Mouse (Mus musculus): Measurements from ENCODE around the gene Slc35f6. TPM values are rescaled to one million over a fixed set of nuclear protein-coding genes. Genes with fewer than 3 reads are reported as not detected.

Gene Slc35f6
- polyA plus RNA-seq, 1 experiment from 2014 or later = 33.0 TPM

GRCm38 (mm10) chr5:30624311-30624710 lies 23.4 kb upstream of the Slc35f6 start:
- Histone ChIP-seq H3K4me3 (ENCODE audit: low read depth, low read length) (no peak overlapping the region), H3K9me3 (replicated peaks; ENCODE audit: control insufficient read depth, low read length, poor library complexity, severe bottlenecking) (no peaks in the 10 kb centered on the region), H3K4me2 (ENCODE audit: low read length) (no peak overlapping the region), H3K4me1 (ENCODE audit: control insufficient read depth, insufficient read depth, low read length) (peaks cover 11% of the 10 kb centered on the region), H3K9ac (ENCODE audit: low read depth, low read length) (no peak overlapping the region), H3K36me3 (ENCODE audit: control insufficient read depth, insufficient read depth, low read length) (no peaks in the 10 kb centered on the region), H3K27ac (ENCODE audit: low read length) (no peak overlapping the region), H3K27me3 (ENCODE audit: control insufficient read depth, insufficient read depth, low read depth, low read length) (peaks cover 18% of the 10 kb centered on the region)
- 44% methylated on average over 1 of the region's 1 CpGs for WGBS
- no peak for ATAC-seq

GRCm38 (mm10) chr5:30624908-30625307 lies 22.8 kb upstream of the Slc35f6 start:
- Histone ChIP-seq H3K4me2 (ENCODE audit: low read length) (no peak overlapping the region), H3K36me3 (ENCODE audit: control insufficient read depth, insufficient read depth, low read length) (no peaks in the 10 kb centered on the region), H3K4me3 (ENCODE audit: low read depth, low read length) (no peak overlapping the region), H3K9me3 (replicated peaks; ENCODE audit: control insufficient read depth, low read length, poor library complexity, severe bottlenecking) (no peaks in the 10 kb centered on the region), H3K27me3 (ENCODE audit: control insufficient read depth, insufficient read depth, low read depth, low read length) (peaks cover 18% of the 10 kb centered on the region), H3K4me1 (ENCODE audit: control insufficient read depth, insufficient read depth, low read length) (peaks cover 11% of the 10 kb centered on the region), H3K27ac (ENCODE audit: low read length) (no peak overlapping the region), H3K9ac (ENCODE audit: low read depth, low read length) (no peak overlapping the region)
- WGBS = 71% methylated on average over 4 of the region's 4 CpGs
- no peak for ATAC-seq

- Histone ChIP-seq H3K9me3 (replicated peaks; ENCODE audit: control insufficient read depth, low read length, poor library complexity, severe bottlenecking) (no peaks in the 10 kb centered on the region), H3K4me1 (ENCODE audit: control insufficient read depth, insufficient read depth, low read length) (peaks cover 11% of the 10 kb centered on the region), H3K36me3 (ENCODE audit: control insufficient read depth, insufficient read depth, low read length) (no peaks in the 10 kb centered on the region), H3K9ac (ENCODE audit: low read depth, low read length) (no peak overlapping the region), H3K27me3 (ENCODE audit: control insufficient read depth, insufficient read depth, low read depth, low read length) (peaks cover 18% of the 10 kb centered on the region), H3K4me3 (ENCODE audit: low read depth, low read length) (no peak overlapping the region), H3K27ac (ENCODE audit: low read length) (no peak overlapping the region), H3K4me2 (ENCODE audit: low read length) (no peak overlapping the region)
- ATAC-seq = no peak
- 69% methylated on average over 3 of the region's 3 CpGs for WGBS
Observed at GRCm38 (mm10) chr5:30625379-30625778, 22.4 kb upstream of the Slc35f6 start.

- Histone ChIP-seq H3K4me2 (ENCODE audit: low read length) (no peak overlapping the region), H3K4me1 (ENCODE audit: control insufficient read depth, insufficient read depth, low read length) (peaks cover 11% of the 10 kb centered on the region), H3K9ac (ENCODE audit: low read depth, low read length) (no peak overlapping the region), H3K27me3 (ENCODE audit: control insufficient read depth, insufficient read depth, low read depth, low read length) (peaks cover 11% of the 10 kb centered on the region), H3K4me3 (ENCODE audit: low read depth, low read length) (no peak overlapping the region), H3K36me3 (ENCODE audit: control insufficient read depth, insufficient read depth, low read length) (no peaks in the 10 kb centered on the region), H3K9me3 (replicated peaks; ENCODE audit: control insufficient read depth, low read length, poor library complexity, severe bottlenecking) (no peaks in the 10 kb centered on the region), H3K27ac (ENCODE audit: low read length) (no peak overlapping the region)
- WGBS = 79% methylated on average over 8 of the region's 8 CpGs
- ATAC-seq = no peak
Observed at GRCm38 (mm10) chr5:30626331-30627105, 21.2 kb upstream of the Slc35f6 start.

GRCm38 (mm10) chr5:30628511-30628910 lies 19.2 kb upstream of the Slc35f6 start:
- no peak overlapping the region for H3K4me3 ChIP-seq (ENCODE audit: low read depth, low read length)
- ATAC-seq = no peak
- H3K9ac ChIP-seq (ENCODE audit: low read depth, low read length) = no peak overlapping the region
- H3K36me3 ChIP-seq (ENCODE audit: control insufficient read depth, insufficient read depth, low read length) = no peaks in the 10 kb centered on the region
- H3K4me1 ChIP-seq (ENCODE audit: control insufficient read depth, insufficient read depth, low read length) = no peaks in the 10 kb centered on the region
- no peaks in the 10 kb centered on the region for H3K9me3 ChIP-seq (replicated peaks; ENCODE audit: control insufficient read depth, low read length, poor library complexity, severe bottlenecking)
- no peak overlapping the region for H3K27ac ChIP-seq (ENCODE audit: low read length)
- 82% methylated on average over 3 of the region's 3 CpGs for WGBS
- no peak overlapping the region for H3K4me2 ChIP-seq (ENCODE audit: low read length)
- no peaks in the 10 kb centered on the region for H3K27me3 ChIP-seq (ENCODE audit: control insufficient read depth, insufficient read depth, low read depth, low read length)

- Histone ChIP-seq H3K4me3 (ENCODE audit: low read depth, low read length) (no peak overlapping the region), H3K27me3 (ENCODE audit: control insufficient read depth, insufficient read depth, low read depth, low read length) (no peaks in the 10 kb centered on the region), H3K4me2 (ENCODE audit: low read length) (no peak overlapping the region), H3K9me3 (replicated peaks; ENCODE audit: control insufficient read depth, low read length, poor library complexity, severe bottlenecking) (no peaks in the 10 kb centered on the region), H3K27ac (ENCODE audit: low read length) (no peak overlapping the region), H3K36me3 (ENCODE audit: control insufficient read depth, insufficient read depth, low read length) (no peaks in the 10 kb centered on the region), H3K4me1 (ENCODE audit: control insufficient read depth, insufficient read depth, low read length) (no peaks in the 10 kb centered on the region), H3K9ac (ENCODE audit: low read depth, low read length) (no peak overlapping the region)
- ATAC-seq = no peak
- WGBS = 78% methylated on average over 6 of the region's 6 CpGs
Observed at GRCm38 (mm10) chr5:30630401-30630800, 17.3 kb upstream of the Slc35f6 start.

GRCm38 (mm10) chr5:30632134-30632533 lies 15.6 kb upstream of the Slc35f6 start:
- ATAC-seq = no peak
- Histone ChIP-seq H3K4me2 (ENCODE audit: low read length) (no peak overlapping the region), H3K36me3 (ENCODE audit: control insufficient read depth, insufficient read depth, low read length) (no peaks in the 10 kb centered on the region), H3K9me3 (replicated peaks; ENCODE audit: control insufficient read depth, low read length, poor library complexity, severe bottlenecking) (no peaks in the 10 kb centered on the region), H3K27me3 (ENCODE audit: control insufficient read depth, insufficient read depth, low read depth, low read length) (no peaks in the 10 kb centered on the region), H3K9ac (ENCODE audit: low read depth, low read length) (no peak overlapping the region), H3K4me1 (ENCODE audit: control insufficient read depth, insufficient read depth, low read length) (no peaks in the 10 kb centered on the region), H3K27ac (ENCODE audit: low read length) (no peak overlapping the region), H3K4me3 (ENCODE audit: low read depth, low read length) (no peak overlapping the region)
- 65% methylated on average over 1 of the region's 1 CpGs for WGBS

GRCm38 (mm10) chr5:30636994-30637393 lies 10.7 kb upstream of the Slc35f6 start:
- 66% methylated on average over 7 of the region's 7 CpGs for WGBS
- H3K9ac ChIP-seq (ENCODE audit: low read depth, low read length) = no peak overlapping the region
- no peaks in the 10 kb centered on the region for H3K27me3 ChIP-seq (ENCODE audit: control insufficient read depth, insufficient read depth, low read depth, low read length)

GRCm38 (mm10) chr5:30638041-30638440 lies 9.7 kb upstream of the Slc35f6 start:
- Histone ChIP-seq H3K36me3 (ENCODE audit: control insufficient read depth, insufficient read depth, low read length) (no peaks in the 10 kb centered on the region), H3K27ac (ENCODE audit: low read length) (no peak overlapping the region), H3K4me3 (ENCODE audit: low read depth, low read length) (no peak overlapping the region), H3K9ac (ENCODE audit: low read depth, low read length) (no peak overlapping the region), H3K4me1 (ENCODE audit: control insufficient read depth, insufficient read depth, low read length) (no peaks in the 10 kb centered on the region), H3K4me2 (ENCODE audit: low read length) (no peak overlapping the region), H3K27me3 (ENCODE audit: control insufficient read depth, insufficient read depth, low read depth, low read length) (no peaks in the 10 kb centered on the region), H3K9me3 (replicated peaks; ENCODE audit: control insufficient read depth, low read length, poor library complexity, severe bottlenecking) (no peaks in the 10 kb centered on the region)
- WGBS = 7% methylated on average over 6 of the region's 6 CpGs
- ATAC-seq = 0 out of 2 replicates have a peak, but pooled peaks have one; percentile 79

More at GRCm38 (mm10) chr5:30636994-30637393, 10.7 kb upstream of the Slc35f6 start:
- no peak overlapping the region for H3K4me3 ChIP-seq (ENCODE audit: low read depth, low read length)
- no peak overlapping the region for H3K27ac ChIP-seq (ENCODE audit: low read length)
- no peaks in the 10 kb centered on the region for H3K9me3 ChIP-seq (replicated peaks; ENCODE audit: control insufficient read depth, low read length, poor library complexity, severe bottlenecking)
- no peak for ATAC-seq
- no peak overlapping the region for H3K4me2 ChIP-seq (ENCODE audit: low read length)
- no peaks in the 10 kb centered on the region for H3K4me1 ChIP-seq (ENCODE audit: control insufficient read depth, insufficient read depth, low read length)
- H3K36me3 ChIP-seq (ENCODE audit: control insufficient read depth, insufficient read depth, low read length) = no peaks in the 10 kb centered on the region

All from midbrain, embryonic 16.5 days (tissue).